Mouse (Mus musculus): ENCODE results near the gene Lrig1. TPM values are rescaled to one million over a fixed set of nuclear protein-coding genes. Genes with fewer than 3 reads are reported as not detected.

The Lrig1 gene
- polyA plus RNA-seq, 1 experiment from 2014 or later, result 28.9 TPM

DNA sequence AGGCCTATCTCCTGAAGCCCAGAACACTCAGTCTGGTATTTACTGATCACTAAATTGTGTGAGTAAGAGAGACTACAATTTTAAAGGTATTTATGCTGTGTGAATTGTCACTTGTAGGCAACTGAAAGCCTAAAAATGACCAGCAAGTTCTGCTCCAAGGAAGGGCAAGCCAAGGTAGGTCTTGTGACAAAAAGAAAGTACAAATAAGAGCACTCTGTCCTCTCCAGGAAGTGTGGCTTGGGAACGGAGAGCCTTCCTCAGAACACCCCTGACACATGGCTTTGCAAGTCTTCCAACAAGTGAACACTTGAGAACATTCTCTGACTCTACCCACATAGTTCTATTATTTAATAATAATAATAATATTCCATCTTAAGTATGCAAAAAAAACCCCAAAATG, 2.5 kb downstream of the Lrig1 start:
- WGBS, result 61% methylated on average over 1 of the region's 1 CpGs
- no peak for ATAC-seq (ENCODE audit: insufficient number of reproducible peaks, low FRiP score, low TSS enrichment, low read depth)
- Histone ChIP-seq H3K9me3 (replicated peaks) (no peaks in the 10 kb centered on the region), H3K27ac (replicated peaks) (no peak overlapping the region), H3K4me1 (peaks cover 54% of the 10 kb centered on the region), H3K4me3 (replicated peaks) (peak overlapping the region; percentile 90), H3K27me3 (no peaks in the 10 kb centered on the region; the same call in 1 of the 2 replicates), H3K36me3 (no peaks in the 10 kb centered on the region), H3K4me2 (replicated peaks) (peak overlapping the region; percentile 57), H3K9ac (no peak overlapping the region; the same call in 1 of the 2 replicates)

GRCm38 (mm10) chr6:94696182-94697080, 3.5 kb downstream of the Lrig1 start:
- H3K4me2 ChIP-seq (replicated peaks), result peak overlapping the region; percentile 57
- no peak overlapping the region for H3K9ac ChIP-seq
- no peak for ATAC-seq (ENCODE audit: insufficient number of reproducible peaks, low FRiP score, low TSS enrichment, low read depth)
- H3K36me3 ChIP-seq, result no peaks in the 10 kb centered on the region
- no peaks in the 10 kb centered on the region; the same call in 1 of the 2 replicates for H3K27me3 ChIP-seq
- no peak overlapping the region for H3K27ac ChIP-seq (replicated peaks)
- 59% methylated on average over 10 of the region's 10 CpGs for WGBS
- H3K4me3 ChIP-seq (replicated peaks), result peak overlapping the region; percentile 90
- peaks cover 54% of the 10 kb centered on the region for H3K4me1 ChIP-seq
- H3K9me3 ChIP-seq (replicated peaks), result no peaks in the 10 kb centered on the region

DNA sequence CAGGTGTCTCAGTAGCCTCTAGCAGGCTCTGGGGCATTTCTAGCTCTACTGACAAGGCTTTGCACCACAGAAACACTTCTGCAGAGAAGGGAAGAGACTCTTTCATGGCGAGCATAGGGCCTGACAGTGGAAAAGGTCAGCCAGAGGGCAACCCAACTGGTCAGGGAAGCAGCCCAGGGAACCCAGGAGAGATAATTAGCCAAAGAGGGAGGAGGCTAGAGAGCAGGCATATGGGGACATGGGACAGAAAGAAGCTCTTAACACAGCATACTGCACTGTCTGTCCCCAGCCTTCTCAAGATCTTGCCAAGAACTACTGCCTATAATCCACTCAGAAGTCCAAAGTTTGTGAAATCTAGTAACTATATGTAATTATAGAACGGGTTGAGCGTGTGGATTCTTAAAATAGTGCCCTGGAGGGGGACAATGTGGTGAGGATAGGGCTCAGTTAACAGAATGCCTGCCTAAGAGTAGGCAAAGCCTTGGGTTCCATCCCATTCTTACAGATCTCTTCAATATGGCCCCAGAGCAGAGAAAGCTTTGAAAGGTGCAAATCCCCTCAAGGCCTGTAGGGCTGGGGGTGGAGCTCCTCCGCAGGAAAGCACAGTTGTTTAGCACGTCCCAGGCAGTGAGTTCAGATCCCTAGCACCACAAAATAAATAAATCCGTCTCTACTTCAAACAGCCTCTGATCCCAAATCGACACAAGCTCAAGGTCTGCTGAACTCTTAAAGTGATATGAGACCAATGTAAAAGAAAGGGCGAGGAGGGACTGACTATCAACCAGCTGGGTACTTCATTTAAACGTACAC, 4.6 kb downstream of the Lrig1 start:
- 40% methylated on average over 9 of the region's 9 CpGs for WGBS
- Histone ChIP-seq H3K9ac (no peak overlapping the region), H3K4me3 (replicated peaks) (peak overlapping the region; percentile 90), H3K36me3 (no peaks in the 10 kb centered on the region), H3K9me3 (replicated peaks) (no peaks in the 10 kb centered on the region), H3K27ac (replicated peaks) (no peak overlapping the region), H3K27me3 (no peaks in the 10 kb centered on the region; the same call in 1 of the 2 replicates), H3K4me1 (peaks cover 61% of the 10 kb centered on the region), H3K4me2 (replicated peaks) (peak overlapping the region; percentile 57)
- ATAC-seq (ENCODE audit: insufficient number of reproducible peaks, low FRiP score, low TSS enrichment, low read depth), result no peak

DNA sequence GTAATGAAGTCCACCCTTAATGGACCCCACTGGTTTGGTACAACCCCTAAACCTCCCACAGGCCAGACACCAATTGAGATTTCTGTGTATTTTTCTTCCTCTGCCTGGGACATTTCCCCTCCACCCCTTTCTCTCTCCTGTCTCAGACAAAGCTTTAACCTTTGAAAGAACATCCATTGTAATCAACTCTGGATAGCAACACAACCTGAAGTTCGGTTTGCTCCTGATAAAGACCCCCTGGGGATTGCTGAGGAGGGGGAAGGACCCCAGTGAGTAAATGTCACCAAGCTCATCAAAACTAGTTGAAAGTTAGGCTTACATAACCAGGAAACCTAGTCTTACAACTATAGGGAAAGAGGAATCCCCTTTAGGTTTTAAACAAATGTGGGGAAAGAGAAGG, 5.5 kb downstream of the Lrig1 start:
- Histone ChIP-seq H3K27me3 (no peaks in the 10 kb centered on the region; the same call in 1 of the 2 replicates), H3K4me3 (replicated peaks) (0 out of 2 replicates have a peak overlapping the region, but pooled peaks have one; percentile 8), H3K4me2 (replicated peaks) (peak overlapping the region; percentile 57), H3K9ac (no peak overlapping the region), H3K36me3 (no peaks in the 10 kb centered on the region), H3K27ac (replicated peaks) (no peak overlapping the region), H3K4me1 (peaks cover 69% of the 10 kb centered on the region), H3K9me3 (replicated peaks) (no peaks in the 10 kb centered on the region)
- 26% methylated on average over 1 of the region's 1 CpGs for WGBS
- ATAC-seq (ENCODE audit: insufficient number of reproducible peaks, low FRiP score, low TSS enrichment, low read depth), result no peak

DNA sequence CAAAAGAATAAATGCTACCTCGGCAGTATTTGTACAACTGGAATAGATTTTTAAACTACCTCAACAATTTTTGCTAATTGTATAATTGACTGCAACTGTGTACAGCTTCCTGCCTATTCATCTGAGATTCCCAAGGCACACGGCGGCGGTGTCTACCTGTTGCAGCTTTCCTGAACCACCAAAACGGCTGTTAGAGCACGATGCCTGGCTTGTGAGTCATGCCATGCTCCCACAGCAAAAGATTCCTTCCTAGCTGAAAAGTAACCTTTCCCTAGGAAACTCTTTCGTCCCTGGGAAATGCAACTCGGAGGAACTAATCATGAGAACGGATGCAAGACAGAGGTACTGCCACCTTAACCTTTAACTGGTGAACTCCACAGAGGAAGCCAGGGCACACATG, 6.9 kb downstream of the Lrig1 start:
- WGBS, result 44% methylated on average over 9 of the region's 9 CpGs
- no peaks in the 10 kb centered on the region for H3K9me3 ChIP-seq (replicated peaks)
- H3K4me2 ChIP-seq (replicated peaks), result peak overlapping the region; percentile 15
- no peak for ATAC-seq (ENCODE audit: insufficient number of reproducible peaks, low FRiP score, low TSS enrichment, low read depth)
- peaks cover 77% of the 10 kb centered on the region for H3K4me1 ChIP-seq
- no peaks in the 10 kb centered on the region for H3K36me3 ChIP-seq
- H3K9ac ChIP-seq, result no peak overlapping the region
- no peaks in the 10 kb centered on the region; the same call in 1 of the 2 replicates for H3K27me3 ChIP-seq
- 0 out of 2 replicates have a peak overlapping the region, but pooled peaks have one; percentile 28 for H3K27ac ChIP-seq (replicated peaks)
- 0 out of 2 replicates have a peak overlapping the region, but pooled peaks have one; percentile 2 for H3K4me3 ChIP-seq (replicated peaks)

DNA sequence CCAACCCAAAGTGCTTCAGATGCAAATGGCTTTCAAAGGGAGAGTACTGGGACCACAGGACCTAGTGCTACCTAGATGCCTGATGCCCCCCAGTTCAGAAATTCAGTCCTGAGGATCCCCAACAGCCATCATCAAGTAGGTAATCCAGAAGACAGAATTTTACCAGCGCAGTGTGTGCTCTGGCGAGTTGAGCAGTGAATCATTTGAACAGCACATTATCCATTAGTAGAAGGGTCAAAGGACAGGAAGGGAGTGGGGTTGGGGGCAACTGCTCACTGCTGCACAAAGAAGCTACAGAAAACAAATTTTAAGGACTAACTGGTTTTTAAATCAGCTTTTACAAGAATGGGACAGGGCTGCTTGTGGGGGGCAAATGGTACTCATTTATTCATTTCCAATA, 8.0 kb downstream of the Lrig1 start:
- ATAC-seq (ENCODE audit: insufficient number of reproducible peaks, low FRiP score, low TSS enrichment, low read depth), result no peak
- peaks cover 86% of the 10 kb centered on the region for H3K4me1 ChIP-seq
- H3K4me2 ChIP-seq (replicated peaks), result peak overlapping the region; percentile 15; the same call in 1 of the 2 replicates
- H3K27ac ChIP-seq (replicated peaks), result no peak overlapping the region
- H3K9ac ChIP-seq, result no peak overlapping the region
- 69% methylated on average over 2 of the region's 2 CpGs for WGBS
- no peaks in the 10 kb centered on the region for H3K36me3 ChIP-seq
- no peak overlapping the region for H3K4me3 ChIP-seq (replicated peaks)
- no peaks in the 10 kb centered on the region for H3K9me3 ChIP-seq (replicated peaks)
- no peaks in the 10 kb centered on the region; the same call in 1 of the 2 replicates for H3K27me3 ChIP-seq

GRCm38 (mm10) chr6:94690247-94690646, 9.7 kb downstream of the Lrig1 start:
- H3K4me2 ChIP-seq (replicated peaks), result no peak overlapping the region; the same call in 1 of the 2 replicates
- H3K27me3 ChIP-seq, result no peaks in the 10 kb centered on the region; the same call in 1 of the 2 replicates
- no peak for ATAC-seq (ENCODE audit: insufficient number of reproducible peaks, low FRiP score, low TSS enrichment, low read depth)
- no peak overlapping the region for H3K9ac ChIP-seq
- no peak overlapping the region for H3K4me3 ChIP-seq (replicated peaks)
- no peaks in the 10 kb centered on the region for H3K9me3 ChIP-seq (replicated peaks)
- WGBS, result 55% methylated on average over 7 of the region's 7 CpGs
- no peaks in the 10 kb centered on the region for H3K36me3 ChIP-seq
- H3K4me1 ChIP-seq, result peaks cover 90% of the 10 kb centered on the region
- 0 out of 2 replicates have a peak overlapping the region, but pooled peaks have one; percentile 22 for H3K27ac ChIP-seq (replicated peaks)

- ATAC-seq (ENCODE audit: insufficient number of reproducible peaks, low FRiP score, low TSS enrichment, low read depth), result no peak
- H3K9me3 ChIP-seq (replicated peaks), result no peaks in the 10 kb centered on the region
- WGBS, result 45% methylated on average over 4 of the region's 4 CpGs
- H3K27me3 ChIP-seq, result no peaks in the 10 kb centered on the region
- no peak overlapping the region for H3K9ac ChIP-seq
- peaks cover 94% of the 10 kb centered on the region for H3K4me1 ChIP-seq
- H3K27ac ChIP-seq (replicated peaks), result no peak overlapping the region
- H3K4me3 ChIP-seq (replicated peaks), result no peak overlapping the region
- H3K36me3 ChIP-seq, result no peaks in the 10 kb centered on the region
- H3K4me2 ChIP-seq (replicated peaks), result 0 out of 2 replicates have a peak overlapping the region, but pooled peaks have one; percentile 4
Measured at GRCm38 (mm10) chr6:94688722-94689121, 11.2 kb downstream of the Lrig1 start.

- WGBS, result 50% methylated on average over 6 of the region's 6 CpGs
- H3K4me3 ChIP-seq (replicated peaks), result no peak overlapping the region
- H3K9me3 ChIP-seq (replicated peaks), result no peaks in the 10 kb centered on the region
- H3K27ac ChIP-seq (replicated peaks), result peak overlapping the region; percentile 41; the same call in 1 of the 2 replicates
- no peak overlapping the region; the same call in 1 of the 2 replicates for H3K4me2 ChIP-seq (replicated peaks)
- H3K36me3 ChIP-seq, result no peaks in the 10 kb centered on the region
- no peak for ATAC-seq (ENCODE audit: insufficient number of reproducible peaks, low FRiP score, low TSS enrichment, low read depth)
- H3K4me1 ChIP-seq, result peaks cover 89% of the 10 kb centered on the region
- no peaks in the 10 kb centered on the region for H3K27me3 ChIP-seq
- no peak overlapping the region for H3K9ac ChIP-seq
Measured at GRCm38 (mm10) chr6:94686048-94686447, 13.9 kb downstream of the Lrig1 start.

GRCm38 (mm10) chr6:94685611-94686010, 14.3 kb downstream of the Lrig1 start:
- ATAC-seq (ENCODE audit: insufficient number of reproducible peaks, low FRiP score, low TSS enrichment, low read depth), result no peak
- peak overlapping the region; percentile 8; the same call in 1 of the 2 replicates for H3K27ac ChIP-seq (replicated peaks)
- H3K9me3 ChIP-seq (replicated peaks), result no peaks in the 10 kb centered on the region
- H3K36me3 ChIP-seq, result no peaks in the 10 kb centered on the region
- no peak overlapping the region for H3K9ac ChIP-seq
- H3K27me3 ChIP-seq, result no peaks in the 10 kb centered on the region
- 51% methylated on average over 6 of the region's 6 CpGs for WGBS
- H3K4me1 ChIP-seq, result peaks cover 88% of the 10 kb centered on the region
- H3K4me2 ChIP-seq (replicated peaks), result no peak overlapping the region; the same call in 1 of the 2 replicates
- H3K4me3 ChIP-seq (replicated peaks), result no peak overlapping the region

Measured in embryonic facial prominence, embryonic 15.5 days (tissue).